Mouse (Mus musculus) NIH3T3 (cell line): ENCODE results near the gene Kcnc4.

Experiments used
- DNase-seq: peaks from one replicate; pipeline ENCODE4 v3.0.0-alpha.2; 2012; ENCODE audit warnings: low read depth

Gene Kcnc4

GRCm38 (mm10) chr3:107459196-107459772 lies at the start of gene Kcnc4:
Gene Kcnc4 (minus strand): TSS chr3:107459552.
- no peak for DNase-seq

GRCm38 (mm10) chr3:107508696-107509095 lies 49.3 kb upstream of the Kcnc4 start:
- no peak for DNase-seq

- no peak for DNase-seq
Observed at GRCm38 (mm10) chr3:107507966-107508365, 48.6 kb upstream of the Kcnc4 start.

- no peak for DNase-seq
Observed at GRCm38 (mm10) chr3:107506531-107506930, 47.2 kb upstream of the Kcnc4 start.

GRCm38 (mm10) chr3:107505464-107506367 lies 46.4 kb upstream of the Kcnc4 start:
- DNase-seq: no peak

- DNase-seq: no peak
Observed at GRCm38 (mm10) chr3:107504542-107504941, 45.2 kb upstream of the Kcnc4 start.

GRCm38 (mm10) chr3:107503716-107504115 lies 44.4 kb upstream of the Kcnc4 start:
- DNase-seq: no peak

- DNase-seq: no peak
Observed at GRCm38 (mm10) chr3:107501702-107502151, 42.4 kb upstream of the Kcnc4 start.

- no peak for DNase-seq
Observed at GRCm38 (mm10) chr3:107500301-107500700, 40.9 kb upstream of the Kcnc4 start.

- DNase-seq: no peak
Observed at GRCm38 (mm10) chr3:107496086-107496850, 36.9 kb upstream of the Kcnc4 start.

GRCm38 (mm10) chr3:107495524-107495923 lies 36.2 kb upstream of the Kcnc4 start:
- DNase-seq: no peak

- peak; percentile 71 for DNase-seq
Observed at GRCm38 (mm10) chr3:107491459-107491858, 32.1 kb upstream of the Kcnc4 start.

GRCm38 (mm10) chr3:107488637-107489036 lies 29.3 kb upstream of the Kcnc4 start:
- DNase-seq: peak; percentile 50

GRCm38 (mm10) chr3:107483290-107483689 lies 23.9 kb upstream of the Kcnc4 start:
- DNase-seq: no peak

GRCm38 (mm10) chr3:107480660-107481059 lies 21.3 kb upstream of the Kcnc4 start:
- no peak for DNase-seq

- peak; percentile 74 for DNase-seq
Observed at GRCm38 (mm10) chr3:107472198-107472597, 12.8 kb upstream of the Kcnc4 start.

GRCm38 (mm10) chr3:107469059-107469458 lies 9.7 kb upstream of the Kcnc4 start:
- no peak for DNase-seq

GRCm38 (mm10) chr3:107468106-107468505 lies 8.8 kb upstream of the Kcnc4 start:
- no peak for DNase-seq

- DNase-seq: peak; percentile 83
Observed at GRCm38 (mm10) chr3:107466577-107466976, 7.2 kb upstream of the Kcnc4 start.

- peak; percentile 82 for DNase-seq
Observed at GRCm38 (mm10) chr3:107462160-107462559, 2.8 kb upstream of the Kcnc4 start.

GRCm38 (mm10) chr3:107459773-107460431 lies 550 bp upstream of the Kcnc4 start:
- DNase-seq: no peak
